Mouse (Mus musculus) small intestine, adult 2 months (tissue): ENCODE measurements around the gene Ccser1.

Source experiments
- CTCF ChIP-seq: fragments of 200-500 bp; IDR thresholded peaks from 2 replicates; pipeline ENCODE4 v1.5.1; 2012; ENCODE audit warnings: low read depth, mild to moderate bottlenecking, control low read depth, inconsistent platforms, low read length, moderate library complexity, mixed read lengths; ENCODE audit not compliant: insufficient replicate concordance, insufficient read length; ENCODE audit errors: extremely low read depth
- POLR2A ChIP-seq: fragments of 200-500 bp; IDR thresholded peaks from 2 replicates; pipeline ENCODE4 v1.6.1; 2012; ENCODE audit warnings: low read depth, mild to moderate bottlenecking, control low read depth, inconsistent platforms, low read length, moderate library complexity

- TF ChIP-seq CTCF (no peak), POLR2A (no peak)
Observed at GRCm38 (mm10) chr6:61225302-61225701, 45.2 kb downstream of the Ccser1 start.
